Mouse (Mus musculus): ENCODE data around the gene Notch3.
"Not testable (repeated sequence)": the region's sequence is repeated elsewhere in the genome, so short reads cannot be mapped to it uniquely, and the experiment has no call there.

The Notch3 gene

GRCm38 (mm10) chr17:32166687-32167086, at the start of gene Notch3:
Gene Notch3, minus strand, starts transcription at chr17:32166852.
- peak; percentile 81 for DNase-seq (ENCODE audit: low spot score)

GRCm38 (mm10) chr17:32215587-32215986, 48.9 kb upstream of the Notch3 start:
- not testable (repeated sequence) for DNase-seq (ENCODE audit: low spot score)

GRCm38 (mm10) chr17:32211554-32211953, 44.9 kb upstream of the Notch3 start:
- DNase-seq (ENCODE audit: low spot score), result not testable (repeated sequence)

GRCm38 (mm10) chr17:32209752-32210151, 43.1 kb upstream of the Notch3 start:
- DNase-seq (ENCODE audit: low spot score), result peak; percentile 77

GRCm38 (mm10) chr17:32209144-32209543, 42.5 kb upstream of the Notch3 start:
- DNase-seq (ENCODE audit: low spot score), result no peak

- DNase-seq (ENCODE audit: low spot score), result no peak
Measured at GRCm38 (mm10) chr17:32207586-32208245, 41.1 kb upstream of the Notch3 start.

- DNase-seq (ENCODE audit: low spot score), result no peak
Measured at GRCm38 (mm10) chr17:32205345-32205744, 38.7 kb upstream of the Notch3 start.

- no peak for DNase-seq (ENCODE audit: low spot score)
Measured at GRCm38 (mm10) chr17:32202972-32203371, 36.3 kb upstream of the Notch3 start.

- no peak for DNase-seq (ENCODE audit: low spot score)
Measured at GRCm38 (mm10) chr17:32201086-32201485, 34.4 kb upstream of the Notch3 start.

- DNase-seq (ENCODE audit: low spot score), result no peak
Measured at GRCm38 (mm10) chr17:32199796-32200195, 33.1 kb upstream of the Notch3 start.

- no peak for DNase-seq (ENCODE audit: low spot score)
Measured at GRCm38 (mm10) chr17:32197156-32197555, 30.5 kb upstream of the Notch3 start.

- no peak for DNase-seq (ENCODE audit: low spot score)
Measured at GRCm38 (mm10) chr17:32195725-32196124, 29.1 kb upstream of the Notch3 start.

GRCm38 (mm10) chr17:32193010-32193409, 26.4 kb upstream of the Notch3 start:
- no peak for DNase-seq (ENCODE audit: low spot score)

GRCm38 (mm10) chr17:32189850-32190249, 23.2 kb upstream of the Notch3 start:
- no peak for DNase-seq (ENCODE audit: low spot score)

GRCm38 (mm10) chr17:32188863-32189636, 22.4 kb upstream of the Notch3 start, which contains the start of gene Ephx3:
Gene Ephx3, minus strand, starts transcription at chr17:32189549.
- DNase-seq (ENCODE audit: low spot score), result peak; percentile 31

- DNase-seq (ENCODE audit: low spot score), result peak; percentile 34
Measured at GRCm38 (mm10) chr17:32183017-32183416, 16.4 kb upstream of the Notch3 start.

- peak; percentile 29 for DNase-seq (ENCODE audit: low spot score)
Measured at GRCm38 (mm10) chr17:32179621-32180491, 13.2 kb upstream of the Notch3 start.

- DNase-seq (ENCODE audit: low spot score), result no peak
Measured at GRCm38 (mm10) chr17:32176919-32177318, 10.3 kb upstream of the Notch3 start.

- DNase-seq (ENCODE audit: low spot score), result no peak
Measured at GRCm38 (mm10) chr17:32173166-32173565, 6.5 kb upstream of the Notch3 start.

GRCm38 (mm10) chr17:32172485-32172884, 5.8 kb upstream of the Notch3 start:
- DNase-seq (ENCODE audit: low spot score), result no peak

GRCm38 (mm10) chr17:32169518-32170225, 3.0 kb upstream of the Notch3 start:
- no peak for DNase-seq (ENCODE audit: low spot score)
